Mouse (Mus musculus) liver, adult (tissue): ENCODE data around the gene Mkrn2.

ENCODE experiments used
- GATA4 ChIP-seq: IDR thresholded peaks from 2 replicates; pipeline ENCODE4 v1.6.1; 2014; ENCODE audit warnings: mild to moderate bottlenecking, low read length; ENCODE audit not compliant: insufficient replicate concordance

Gene Mkrn2

GRCm38 (mm10) chr6:115601715-115602523, at the start of gene Mkrn2:
TSS of gene Mkrn2 (plus strand) at chr6:115601902.
- TF ChIP-seq GATA4 = no peak

- TF ChIP-seq GATA4 = no peak
Observed at GRCm38 (mm10) chr6:115555485-115555884, 46.2 kb upstream of the Mkrn2 start.

- TF ChIP-seq GATA4 = no peak
Observed at GRCm38 (mm10) chr6:115558176-115558575, 43.5 kb upstream of the Mkrn2 start.

- no peak for TF ChIP-seq GATA4
Observed at GRCm38 (mm10) chr6:115559651-115560632, 41.8 kb upstream of the Mkrn2 start.

GRCm38 (mm10) chr6:115565479-115566045, 36.1 kb upstream of the Mkrn2 start:
- TF ChIP-seq GATA4 = no peak

- TF ChIP-seq GATA4 = no peak
Observed at GRCm38 (mm10) chr6:115574171-115574570, 27.5 kb upstream of the Mkrn2 start.

- TF ChIP-seq GATA4 = no peak
Observed at GRCm38 (mm10) chr6:115577407-115577806, 24.3 kb upstream of the Mkrn2 start.

GRCm38 (mm10) chr6:115577941-115578340, 23.8 kb upstream of the Mkrn2 start:
- no peak for TF ChIP-seq GATA4

- TF ChIP-seq GATA4 = no peak
Observed at GRCm38 (mm10) chr6:115580810-115581209, 20.9 kb upstream of the Mkrn2 start.

GRCm38 (mm10) chr6:115582328-115583115, 19.2 kb upstream of the Mkrn2 start:
- TF ChIP-seq GATA4 = no peak

GRCm38 (mm10) chr6:115583430-115584125, 18.1 kb upstream of the Mkrn2 start:
- TF ChIP-seq GATA4 = no peak

- no peak for TF ChIP-seq GATA4
Observed at GRCm38 (mm10) chr6:115584176-115584575, 17.5 kb upstream of the Mkrn2 start.

GRCm38 (mm10) chr6:115586321-115586720, 15.4 kb upstream of the Mkrn2 start:
- no peak for TF ChIP-seq GATA4
